Mouse (Mus musculus) liver, adult 2 months (tissue): Measurements from ENCODE around the gene Ctdnep1.

ENCODE experiments used
- CTCF ChIP-seq: fragments of 200-500 bp; IDR thresholded peaks from 2 replicates; pipeline ENCODE4 v1.5.1; 2011; ENCODE audit warnings: low read depth, low read length, control low read depth
- POLR2A ChIP-seq: fragments of 200-500 bp; IDR thresholded peaks from 2 replicates; pipeline ENCODE4 v1.6.1; 2011; ENCODE audit warnings: low read length, control low read depth; ENCODE audit not compliant: insufficient read depth; ENCODE audit errors: extremely low read depth

DNA sequence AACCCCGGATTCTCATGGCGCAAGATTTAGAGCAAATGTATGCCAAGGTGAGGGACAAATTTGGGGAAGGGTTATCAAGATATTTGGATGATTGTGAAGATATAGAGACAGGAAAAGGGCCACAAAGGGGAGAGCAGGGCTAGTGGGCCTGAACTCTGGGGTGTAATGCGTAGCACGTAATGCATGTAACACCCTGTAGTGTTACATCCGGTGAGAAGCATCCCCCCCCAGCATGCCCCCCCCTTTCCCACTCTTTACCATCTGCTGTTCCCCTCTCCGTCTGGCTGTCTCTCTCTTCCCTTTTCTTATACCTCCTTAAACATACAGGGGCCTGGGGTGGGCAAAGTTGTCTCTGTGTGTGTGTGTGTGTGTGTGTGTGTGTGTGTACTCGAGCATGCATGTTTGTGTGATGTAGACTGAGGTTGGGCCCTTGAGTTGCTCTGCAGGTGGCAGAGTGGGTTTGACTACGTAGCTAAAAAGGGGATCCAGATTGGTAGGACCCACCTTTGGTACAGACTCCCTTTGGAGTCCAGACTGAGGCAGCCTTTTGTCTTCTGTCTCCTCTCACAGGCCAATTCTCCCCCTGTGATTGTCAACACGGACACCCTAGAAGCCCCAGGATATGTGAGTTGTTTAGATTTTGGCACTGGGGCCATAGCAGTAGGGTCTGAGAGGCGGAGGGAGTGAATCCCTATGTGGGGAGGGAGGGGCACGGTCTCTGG is 49.0 kb downstream of the Ctdnep1 start:
- TF ChIP-seq CTCF (no peak), POLR2A (no peak)
